Mouse (Mus musculus): ENCODE results near the gene Ephb1. TPM values are rescaled to one million over a fixed set of nuclear protein-coding genes. Genes with fewer than 3 reads are reported as not detected.

The Ephb1 gene
- polyA plus RNA-seq, 1 experiment from 2014 or later: 41.2 TPM

DNA sequence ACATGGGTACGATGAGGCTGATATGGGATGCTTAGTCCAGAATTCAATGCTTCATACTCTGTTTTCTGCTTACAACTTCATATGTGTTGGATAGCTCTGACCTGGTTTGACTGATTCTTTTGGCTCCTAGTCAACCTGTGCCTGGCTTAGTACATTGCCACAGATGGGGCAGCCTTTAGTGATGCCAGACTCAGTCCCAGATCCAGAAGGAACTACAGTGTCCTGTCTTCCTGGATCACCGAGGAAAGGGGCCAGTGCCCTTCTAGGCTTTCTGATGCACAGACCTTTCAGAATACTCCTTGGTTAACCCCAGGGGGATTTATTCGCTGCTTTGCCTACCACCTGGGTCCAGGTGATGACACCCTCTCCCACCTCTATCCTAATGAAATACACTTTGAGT lies 66.1 kb downstream of the Ephb1 start:
- Histone ChIP-seq H3K9me3 (ENCODE audit: control insufficient read depth, low read length) (peaks cover 5% of the 10 kb centered on the region; the same call in 1 of the 2 replicates), H3K4me2 (ENCODE audit: low read length) (no peak overlapping the region), H3K36me3 (ENCODE audit: control insufficient read depth, insufficient read depth, low read length) (peaks cover 3% of the 10 kb centered on the region; the same call in 1 of the 2 replicates), H3K27ac (ENCODE audit: low read depth, low read length) (no peak overlapping the region), H3K4me3 (ENCODE audit: low read length) (no peak overlapping the region), H3K27me3 (replicated peaks; ENCODE audit: control insufficient read depth, insufficient read depth, low read length) (no peaks in the 10 kb centered on the region), H3K4me1 (ENCODE audit: control insufficient read depth, insufficient read depth, low read depth, low read length) (no peaks in the 10 kb centered on the region; the same call in 1 of the 2 replicates), H3K9ac (ENCODE audit: low read depth, low read length) (no peak overlapping the region)
- 83% methylated on average over 3 of the region's 3 CpGs for WGBS
- no peak for ATAC-seq

DNA sequence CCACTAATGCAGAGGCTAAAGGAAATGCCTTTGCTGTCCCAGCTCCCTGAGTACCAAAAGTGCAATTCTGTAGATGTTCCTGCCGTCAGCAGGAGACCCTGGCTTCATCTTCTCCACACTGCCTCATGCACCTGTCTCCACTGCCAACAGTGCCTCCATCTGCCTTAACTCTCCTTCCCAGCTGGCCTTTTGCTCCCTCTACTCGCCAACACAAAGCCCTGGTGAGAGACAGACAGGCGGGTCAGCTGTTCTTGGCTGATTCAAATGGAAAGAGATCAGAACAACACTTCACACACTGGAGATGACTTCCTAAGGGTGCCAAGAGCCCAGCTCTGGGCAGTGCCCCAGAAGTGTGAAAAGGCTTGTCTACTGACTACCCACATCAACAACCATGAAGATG lies 78.6 kb downstream of the Ephb1 start:
- H3K27ac ChIP-seq (ENCODE audit: low read depth, low read length): no peak overlapping the region
- no peaks in the 10 kb centered on the region for H3K9me3 ChIP-seq (ENCODE audit: control insufficient read depth, low read length)
- no peak overlapping the region for H3K4me3 ChIP-seq (ENCODE audit: low read length)
- 53% methylated on average over 3 of the region's 3 CpGs for WGBS
- H3K27me3 ChIP-seq (replicated peaks; ENCODE audit: control insufficient read depth, insufficient read depth, low read length): no peaks in the 10 kb centered on the region; the same call in 1 of the 2 replicates
- H3K9ac ChIP-seq (ENCODE audit: low read depth, low read length): no peak overlapping the region
- no peak overlapping the region for H3K4me2 ChIP-seq (ENCODE audit: low read length)
- H3K4me1 ChIP-seq (ENCODE audit: control insufficient read depth, insufficient read depth, low read depth, low read length): no peaks in the 10 kb centered on the region; the same call in none of the 2 replicates
- ATAC-seq: peak; percentile 40; the same call in 1 of the 2 replicates
- H3K36me3 ChIP-seq (ENCODE audit: control insufficient read depth, insufficient read depth, low read length): no peaks in the 10 kb centered on the region

DNA sequence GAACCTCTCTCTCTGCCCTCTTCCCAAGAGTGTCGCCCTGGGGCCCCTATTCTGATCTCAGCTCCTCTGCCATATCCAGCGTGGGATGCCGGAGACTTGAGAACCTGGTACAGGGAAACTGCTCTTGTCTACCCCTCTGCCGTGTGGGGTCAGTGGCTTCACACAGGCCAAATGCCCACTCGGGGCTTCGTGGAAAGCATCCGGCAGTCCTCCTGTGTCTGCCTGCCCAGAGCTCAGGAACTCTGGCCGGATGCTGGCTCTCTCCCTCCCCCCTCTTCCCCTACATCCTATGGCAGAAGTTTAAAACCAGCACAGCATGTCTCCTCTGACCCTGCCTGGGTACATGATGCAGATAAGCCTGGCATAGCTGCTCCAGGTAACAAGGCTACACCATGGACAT lies 80.5 kb downstream of the Ephb1 start:
- H3K4me3 ChIP-seq (ENCODE audit: low read length): no peak overlapping the region
- H3K4me1 ChIP-seq (ENCODE audit: control insufficient read depth, insufficient read depth, low read depth, low read length): peaks cover 3% of the 10 kb centered on the region
- ATAC-seq: no peak
- no peaks in the 10 kb centered on the region; the same call in 1 of the 2 replicates for H3K27me3 ChIP-seq (replicated peaks; ENCODE audit: control insufficient read depth, insufficient read depth, low read length)
- no peak overlapping the region for H3K4me2 ChIP-seq (ENCODE audit: low read length)
- WGBS: 63% methylated on average over 8 of the region's 8 CpGs
- no peak overlapping the region for H3K9ac ChIP-seq (ENCODE audit: low read depth, low read length)
- no peaks in the 10 kb centered on the region for H3K9me3 ChIP-seq (ENCODE audit: control insufficient read depth, low read length)
- no peaks in the 10 kb centered on the region for H3K36me3 ChIP-seq (ENCODE audit: control insufficient read depth, insufficient read depth, low read length)
- H3K27ac ChIP-seq (ENCODE audit: low read depth, low read length): no peak overlapping the region

DNA sequence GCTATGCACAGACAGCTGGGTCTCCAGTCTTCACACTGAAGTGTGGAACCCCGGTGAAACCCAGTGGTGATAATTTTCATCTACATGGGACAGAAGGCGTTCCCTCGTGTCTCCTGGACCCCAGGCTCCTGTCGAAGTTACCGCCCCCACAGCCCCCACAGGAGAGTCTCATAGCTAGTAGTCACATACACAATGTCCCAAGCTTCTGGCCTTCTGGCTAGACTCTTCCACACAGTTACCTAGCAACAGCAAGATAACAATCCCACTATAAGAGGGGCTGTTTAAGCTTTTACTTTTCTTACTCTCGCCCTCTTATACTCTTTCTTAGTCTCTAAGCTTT lies 81.1 kb downstream of the Ephb1 start:
- H3K9me3 ChIP-seq (ENCODE audit: control insufficient read depth, low read length): no peaks in the 10 kb centered on the region
- peaks cover 3% of the 10 kb centered on the region for H3K4me1 ChIP-seq (ENCODE audit: control insufficient read depth, insufficient read depth, low read depth, low read length)
- H3K4me3 ChIP-seq (ENCODE audit: low read length): no peak overlapping the region
- H3K27me3 ChIP-seq (replicated peaks; ENCODE audit: control insufficient read depth, insufficient read depth, low read length): no peaks in the 10 kb centered on the region; the same call in 1 of the 2 replicates
- no peak overlapping the region for H3K27ac ChIP-seq (ENCODE audit: low read depth, low read length)
- WGBS: 56% methylated on average over 6 of the region's 6 CpGs
- H3K36me3 ChIP-seq (ENCODE audit: control insufficient read depth, insufficient read depth, low read length): no peaks in the 10 kb centered on the region
- H3K9ac ChIP-seq (ENCODE audit: low read depth, low read length): no peak overlapping the region
- ATAC-seq: no peak
- no peak overlapping the region for H3K4me2 ChIP-seq (ENCODE audit: low read length)

DNA sequence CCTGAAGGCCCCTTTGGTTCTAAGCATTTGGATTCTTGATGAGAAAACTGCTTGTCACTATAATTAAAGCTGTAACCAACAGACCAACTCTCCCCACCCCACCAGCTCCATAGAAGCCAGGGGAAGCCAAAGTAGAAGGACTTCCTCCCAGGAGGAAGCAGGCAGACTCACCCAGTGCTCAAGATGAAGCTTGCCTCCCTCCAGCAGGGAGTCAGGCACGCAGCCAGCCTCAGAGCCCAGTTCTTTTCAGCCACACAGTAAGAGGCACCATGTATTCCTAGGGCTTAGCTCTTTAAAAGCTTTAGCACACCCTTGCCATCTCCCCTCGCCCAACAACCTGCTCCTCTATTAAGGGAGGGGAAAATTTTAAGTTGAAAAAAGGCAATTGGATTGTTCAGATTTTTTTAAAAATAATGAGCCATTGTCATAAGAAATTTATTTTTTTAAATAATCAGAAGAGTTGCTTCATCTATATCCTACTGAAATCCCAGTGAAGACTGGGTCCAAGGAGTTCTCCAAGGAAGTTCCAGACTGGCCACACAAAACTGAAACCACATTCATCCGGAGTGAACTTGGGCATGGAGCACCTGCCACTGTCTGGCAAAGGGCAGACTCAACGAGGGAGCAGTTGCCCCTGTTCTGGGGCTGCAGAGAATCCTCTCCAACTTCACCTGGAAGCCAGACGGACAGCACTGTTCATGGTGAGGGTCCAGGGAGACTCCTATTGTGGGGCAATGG lies 81.6 kb downstream of the Ephb1 start:
- peaks cover 9% of the 10 kb centered on the region for H3K4me1 ChIP-seq (ENCODE audit: control insufficient read depth, insufficient read depth, low read depth, low read length)
- no peak overlapping the region for H3K9ac ChIP-seq (ENCODE audit: low read depth, low read length)
- H3K4me3 ChIP-seq (ENCODE audit: low read length): no peak overlapping the region
- 71% methylated on average over 5 of the region's 5 CpGs for WGBS
- no peaks in the 10 kb centered on the region; the same call in 1 of the 2 replicates for H3K27me3 ChIP-seq (replicated peaks; ENCODE audit: control insufficient read depth, insufficient read depth, low read length)
- ATAC-seq: no peak
- no peaks in the 10 kb centered on the region for H3K9me3 ChIP-seq (ENCODE audit: control insufficient read depth, low read length)
- no peak overlapping the region for H3K27ac ChIP-seq (ENCODE audit: low read depth, low read length)
- no peak overlapping the region for H3K4me2 ChIP-seq (ENCODE audit: low read length)
- H3K36me3 ChIP-seq (ENCODE audit: control insufficient read depth, insufficient read depth, low read length): no peaks in the 10 kb centered on the region

DNA sequence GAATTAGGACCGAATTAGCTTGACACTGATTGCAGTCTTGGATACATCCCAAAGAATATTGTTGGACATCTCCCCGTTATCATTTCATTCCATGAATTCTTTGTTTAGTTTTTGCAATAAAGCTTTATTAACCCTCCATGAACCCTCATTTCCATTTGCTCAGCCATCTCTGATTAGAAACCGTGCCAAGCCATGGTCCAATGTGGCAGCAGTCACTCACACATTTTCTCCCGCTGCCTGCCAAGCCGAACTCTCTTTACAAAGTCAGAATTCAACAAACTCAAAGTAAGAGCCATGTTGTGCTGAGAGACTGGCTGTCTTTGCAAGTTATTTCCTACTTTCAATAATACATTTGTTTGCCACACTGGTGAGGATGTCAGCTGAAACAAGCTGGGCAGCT lies 84.0 kb downstream of the Ephb1 start:
- WGBS: 60% methylated on average over 5 of the region's 5 CpGs
- Histone ChIP-seq H3K4me3 (ENCODE audit: low read length) (no peak overlapping the region), H3K27ac (ENCODE audit: low read depth, low read length) (no peak overlapping the region), H3K27me3 (replicated peaks; ENCODE audit: control insufficient read depth, insufficient read depth, low read length) (no peaks in the 10 kb centered on the region; the same call in 1 of the 2 replicates), H3K4me2 (ENCODE audit: low read length) (no peak overlapping the region), H3K4me1 (ENCODE audit: control insufficient read depth, insufficient read depth, low read depth, low read length) (peaks cover 15% of the 10 kb centered on the region), H3K9ac (ENCODE audit: low read depth, low read length) (no peak overlapping the region), H3K36me3 (ENCODE audit: control insufficient read depth, insufficient read depth, low read length) (no peaks in the 10 kb centered on the region), H3K9me3 (ENCODE audit: control insufficient read depth, low read length) (no peaks in the 10 kb centered on the region)
- no peak for ATAC-seq

DNA sequence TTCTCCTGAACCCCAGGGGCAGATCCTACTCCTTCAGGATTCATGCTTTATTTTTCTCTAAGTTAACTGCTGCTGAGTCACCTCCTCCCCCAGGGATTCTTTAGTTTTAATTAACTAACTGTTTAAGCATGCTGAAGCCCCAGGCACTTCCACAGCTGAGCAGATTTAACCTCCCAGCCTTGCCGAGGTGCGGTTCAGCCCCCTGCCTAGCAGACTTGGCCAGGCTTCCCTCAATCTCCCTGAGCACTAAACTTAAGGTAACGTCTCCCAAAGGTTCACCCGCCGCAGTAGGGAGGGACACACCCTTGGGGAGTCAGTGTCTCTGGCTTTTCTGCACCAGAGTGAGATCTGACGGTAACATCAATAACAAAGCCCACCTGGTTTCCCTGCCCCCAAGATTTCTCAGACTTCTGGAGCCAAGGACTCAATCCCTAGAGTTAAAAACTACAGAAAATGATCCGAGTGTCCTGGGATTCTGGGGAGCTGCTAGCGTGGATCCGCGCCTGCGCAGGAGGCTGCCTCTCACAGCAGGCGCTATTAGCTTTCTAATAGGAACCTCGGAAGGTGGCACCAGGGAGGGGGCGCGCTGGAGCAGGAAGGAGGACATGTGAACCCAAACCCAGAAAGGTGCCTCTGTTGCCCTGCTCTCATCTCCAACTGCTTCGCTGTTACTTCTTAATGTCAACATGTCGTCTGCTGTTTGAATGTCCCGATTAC lies 87.0 kb downstream of the Ephb1 start:
- Histone ChIP-seq H3K36me3 (ENCODE audit: control insufficient read depth, insufficient read depth, low read length) (no peaks in the 10 kb centered on the region), H3K9me3 (ENCODE audit: control insufficient read depth, low read length) (no peaks in the 10 kb centered on the region), H3K4me1 (ENCODE audit: control insufficient read depth, insufficient read depth, low read depth, low read length) (peaks cover 21% of the 10 kb centered on the region), H3K27ac (ENCODE audit: low read depth, low read length) (no peak overlapping the region), H3K4me2 (ENCODE audit: low read length) (peak overlapping the region; percentile 58), H3K9ac (ENCODE audit: low read depth, low read length) (peak overlapping the region; percentile 29; the same call in 1 of the 2 replicates), H3K4me3 (ENCODE audit: low read length) (peak overlapping the region; percentile 34), H3K27me3 (replicated peaks; ENCODE audit: control insufficient read depth, insufficient read depth, low read length) (no peaks in the 10 kb centered on the region; the same call in 1 of the 2 replicates)
- 4% methylated on average over 18 of the region's 18 CpGs for WGBS
- peak; percentile 35 for ATAC-seq

DNA sequence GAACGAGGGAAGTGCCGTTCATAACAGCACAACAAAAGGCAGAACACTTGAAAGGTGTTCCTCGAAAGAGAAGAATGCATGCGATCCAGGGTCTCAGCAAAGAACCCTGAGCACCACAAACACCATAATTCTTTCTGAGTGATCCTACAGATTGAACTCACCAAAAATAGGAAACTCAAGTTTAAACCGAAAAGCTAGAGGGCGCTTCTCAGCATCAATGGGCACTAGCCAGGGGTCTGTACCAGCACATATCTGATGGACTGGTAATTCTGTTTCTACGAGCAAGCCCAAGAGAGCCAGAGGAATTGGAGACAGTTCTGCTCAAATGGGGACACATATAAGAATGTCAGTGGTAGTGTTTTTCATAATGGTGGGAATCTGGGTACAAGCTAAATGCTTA lies 90.7 kb downstream of the Ephb1 start:
- H3K4me3 ChIP-seq (ENCODE audit: low read length): no peak overlapping the region
- WGBS: 34% methylated on average over 7 of the region's 7 CpGs
- H3K9ac ChIP-seq (ENCODE audit: low read depth, low read length): no peak overlapping the region
- peaks cover 23% of the 10 kb centered on the region for H3K4me1 ChIP-seq (ENCODE audit: control insufficient read depth, insufficient read depth, low read depth, low read length)
- no peak overlapping the region for H3K4me2 ChIP-seq (ENCODE audit: low read length)
- H3K9me3 ChIP-seq (ENCODE audit: control insufficient read depth, low read length): no peaks in the 10 kb centered on the region
- H3K36me3 ChIP-seq (ENCODE audit: control insufficient read depth, insufficient read depth, low read length): no peaks in the 10 kb centered on the region
- no peak overlapping the region for H3K27ac ChIP-seq (ENCODE audit: low read depth, low read length)
- no peaks in the 10 kb centered on the region for H3K27me3 ChIP-seq (replicated peaks; ENCODE audit: control insufficient read depth, insufficient read depth, low read length)
- ATAC-seq: no peak

DNA sequence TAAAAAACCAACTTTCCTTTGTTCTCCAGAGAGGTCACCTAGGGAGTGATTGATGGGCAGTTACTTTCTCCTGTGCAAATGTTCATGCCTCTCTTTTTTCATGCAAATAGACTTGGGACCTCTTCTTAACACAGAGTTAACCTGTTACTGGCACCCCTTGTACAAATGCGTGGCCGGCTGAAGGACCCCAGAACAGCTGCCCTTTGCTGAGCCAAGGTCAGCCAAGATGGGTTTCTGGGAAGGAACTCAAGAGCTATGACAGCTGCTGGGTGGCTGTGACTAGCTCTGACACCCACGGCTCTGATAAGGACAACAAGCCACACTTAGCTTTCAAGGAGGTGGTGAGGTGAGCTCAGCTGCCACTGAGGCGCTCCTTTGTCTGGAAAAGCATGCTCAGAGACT lies 92.4 kb downstream of the Ephb1 start:
- Histone ChIP-seq H3K4me3 (ENCODE audit: low read length) (no peak overlapping the region), H3K9ac (ENCODE audit: low read depth, low read length) (no peak overlapping the region), H3K4me2 (ENCODE audit: low read length) (no peak overlapping the region), H3K27me3 (replicated peaks; ENCODE audit: control insufficient read depth, insufficient read depth, low read length) (no peaks in the 10 kb centered on the region), H3K27ac (ENCODE audit: low read depth, low read length) (no peak overlapping the region), H3K4me1 (ENCODE audit: control insufficient read depth, insufficient read depth, low read depth, low read length) (peaks cover 11% of the 10 kb centered on the region), H3K36me3 (ENCODE audit: control insufficient read depth, insufficient read depth, low read length) (no peaks in the 10 kb centered on the region), H3K9me3 (ENCODE audit: control insufficient read depth, low read length) (no peaks in the 10 kb centered on the region)
- 9% methylated on average over 4 of the region's 4 CpGs for WGBS
- 0 out of 2 replicates have a peak, but pooled peaks have one; percentile 7 for ATAC-seq
